Mouse (Mus musculus) testis, adult 2 months (tissue): ENCODE results near the gene Gm33543.

Experiments used
- CTCF ChIP-seq: fragments of 200-500 bp; IDR thresholded peaks from 2 replicates; pipeline ENCODE4 v1.5.1; 2012; ENCODE audit warnings: low read depth, mild to moderate bottlenecking, inconsistent platforms, low read length, moderate library complexity; ENCODE audit not compliant: control insufficient read depth, insufficient read depth, insufficient replicate concordance
- POLR2A ChIP-seq: fragments of 200-500 bp; IDR thresholded peaks from 2 replicates; pipeline ENCODE4 v1.6.1; 2012; ENCODE audit warnings: low read depth, mild to moderate bottlenecking, inconsistent platforms, low read length, moderate library complexity; ENCODE audit not compliant: control insufficient read depth

GRCm38 (mm10) chr10:95870782-95871181 is 28.1 kb upstream of the Gm33543 start:
- TF ChIP-seq CTCF (no peak), POLR2A (no peak)
